Mouse (Mus musculus) liver, embryonic 13.5 days (tissue): ENCODE measurements around the gene Dnal1. TPM values are rescaled to one million over a fixed set of nuclear protein-coding genes. Genes with fewer than 3 reads are reported as not detected.
"Not testable (repeated sequence)": the region's sequence is repeated elsewhere in the genome, so short reads cannot be mapped to it uniquely, and the experiment has no call there.

Experiments
- ATAC-seq: fragments of 200-750 bp; cut with Nextera tagmentation; 2 replicates; pipeline ENCODE4 v1.8.0; 2017; ENCODE audit warnings: low read depth, mild to moderate bottlenecking, moderate number of reproducible peaks, moderate library complexity
- DNase-seq: peaks from one replicate; pipeline ENCODE4 v3.0.0; 2022
- H3K27ac ChIP-seq: fragments of 300-500 bp; sonication (generic); 2 replicates; pipeline ENCODE4 v1.5.1; 2015; ENCODE audit warnings: moderate library complexity, mild to moderate bottlenecking, inconsistent platforms
- H3K27me3 ChIP-seq: fragments of 300-500 bp; sonication (generic); 2 replicates; pipeline ENCODE4 v1.6.1; 2015; ENCODE audit warnings: mild to moderate bottlenecking, inconsistent platforms
- H3K36me3 ChIP-seq: fragments of 300-500 bp; sonication (generic); 2 replicates; pipeline ENCODE4 v1.6.1; 2015; ENCODE audit warnings: mild to moderate bottlenecking, inconsistent platforms
- H3K4me1 ChIP-seq: fragments of 300-500 bp; sonication (generic); replicated peaks from 2 replicates; pipeline ENCODE4 v1.6.1; 2015; ENCODE audit warnings: inconsistent platforms
- H3K4me2 ChIP-seq: fragments of 300-500 bp; sonication (generic); 2 replicates; pipeline ENCODE4 v1.6.1; 2015; ENCODE audit warnings: inconsistent platforms, mild to moderate bottlenecking, moderate library complexity
- H3K4me3 ChIP-seq: fragments of 300-500 bp; sonication (generic); replicated peaks from 2 replicates; pipeline ENCODE4 v1.5.1; 2015; ENCODE audit warnings: mild to moderate bottlenecking, inconsistent platforms
- H3K9ac ChIP-seq: fragments of 300-500 bp; sonication (generic); 2 replicates; pipeline ENCODE4 v1.6.1; 2015; ENCODE audit warnings: mild to moderate bottlenecking, inconsistent platforms
- H3K9me3 ChIP-seq: fragments of 300-500 bp; sonication (generic); replicated peaks from 2 replicates; pipeline ENCODE4 v1.6.1; 2016; ENCODE audit warnings: inconsistent platforms
- WGBS: fragments of 180-500 bp; shearing (Covaris S2); methylation state at CpG from one replicate; pipeline ENCODE4 v1.1.7; 2015; ENCODE audit not compliant: insufficient replicate concordance; 5-methylcytosine and 5-hydroxymethylcytosine counted together
- polyA plus RNA-seq: library from polyadenylated mRNA; unstranded; fragments of >200 nt; fragmentation: Nextera tagmentation; extraction: Ambion mirVana; gene quantifications from 2 replicates; pipeline ENCODE4 v1.2.1, GENCODE M21; 2015

The Dnal1 gene
- polyA plus RNA-seq, result 0.23 and 0.27 TPM in 2 replicates

DNA sequence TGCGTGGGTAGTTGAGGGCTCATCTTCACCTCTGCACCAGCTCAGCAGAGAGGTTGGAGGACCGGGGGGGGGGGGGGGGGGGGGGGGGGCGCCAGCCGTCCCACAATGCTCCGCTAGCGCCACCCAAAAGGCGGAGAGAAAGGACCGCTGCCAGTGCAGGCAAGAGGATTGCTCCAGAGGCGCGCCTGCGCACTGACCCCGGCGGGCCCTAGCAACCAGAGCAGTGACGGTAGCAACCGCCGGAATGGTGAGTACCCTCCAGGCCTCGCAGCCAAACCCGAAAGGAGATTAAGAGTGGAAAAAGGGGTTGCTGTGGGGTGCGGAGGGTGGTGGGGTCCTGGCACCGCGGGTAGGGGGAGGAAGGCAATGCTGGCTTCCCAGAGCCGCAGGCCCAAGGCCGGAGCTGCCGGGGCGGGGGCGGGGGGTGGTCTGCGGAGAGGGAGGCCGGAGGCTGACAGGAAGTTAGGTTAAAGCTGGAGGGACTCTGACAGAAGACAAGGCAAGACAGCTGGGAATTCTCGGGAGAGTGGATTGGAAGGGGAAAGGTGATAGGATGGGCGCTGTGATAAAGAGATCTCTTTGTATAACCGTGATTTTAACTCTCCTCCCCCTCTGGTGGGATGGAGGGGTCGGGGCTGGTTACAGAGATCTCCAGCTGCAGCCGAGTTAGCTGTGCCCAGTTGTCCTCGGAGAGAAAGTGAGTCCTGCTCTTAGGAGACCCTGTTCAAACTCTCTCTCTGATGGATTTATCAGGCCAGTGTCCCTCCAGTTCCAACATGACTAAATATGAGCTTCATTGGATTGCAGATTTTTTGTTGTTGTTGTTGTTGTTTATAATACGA is at the start of gene Dnal1:
Gene Dnal1 (plus strand): TSS at position 214 of the 842 bp plus-strand sequence.
- DNase-seq, result peak; percentile 75
- Histone ChIP-seq H3K4me3 (peak within 1 kb of the TSS; percentile 63), H3K9ac (peak within 1 kb of the TSS; percentile 52), H3K27ac (no peak within 1 kb of the TSS), H3K27me3 (no peaks in the 10 kb centered on the region), H3K36me3 (no peaks in the 10 kb centered on the region), H3K9me3 (no peaks in the 10 kb centered on the region), H3K4me2 (peak within 1 kb of the TSS; percentile 79), H3K4me1 (peaks cover 11% of the 10 kb centered on the region)
- peak; percentile 80 for ATAC-seq
- 3% methylated on average over 30 of the region's 35 CpGs for WGBS

- no peak for ATAC-seq
- DNase-seq, result no peak
- H3K27me3 ChIP-seq, result peaks cover 31% of the 10 kb centered on the region
- WGBS, result 57% methylated on average over 8 of the region's 8 CpGs
- no peak overlapping the region for H3K4me2 ChIP-seq
- H3K9me3 ChIP-seq, result no peaks in the 10 kb centered on the region; the same call in 1 of the 2 replicates
- H3K4me3 ChIP-seq, result no peak overlapping the region
- H3K4me1 ChIP-seq, result no peaks in the 10 kb centered on the region
- H3K27ac ChIP-seq, result no peak overlapping the region
- H3K36me3 ChIP-seq, result no peaks in the 10 kb centered on the region
- H3K9ac ChIP-seq, result no peak overlapping the region
Measured at GRCm38 (mm10) chr12:84064621-84065020, 49.5 kb upstream of the Dnal1 start.

DNA sequence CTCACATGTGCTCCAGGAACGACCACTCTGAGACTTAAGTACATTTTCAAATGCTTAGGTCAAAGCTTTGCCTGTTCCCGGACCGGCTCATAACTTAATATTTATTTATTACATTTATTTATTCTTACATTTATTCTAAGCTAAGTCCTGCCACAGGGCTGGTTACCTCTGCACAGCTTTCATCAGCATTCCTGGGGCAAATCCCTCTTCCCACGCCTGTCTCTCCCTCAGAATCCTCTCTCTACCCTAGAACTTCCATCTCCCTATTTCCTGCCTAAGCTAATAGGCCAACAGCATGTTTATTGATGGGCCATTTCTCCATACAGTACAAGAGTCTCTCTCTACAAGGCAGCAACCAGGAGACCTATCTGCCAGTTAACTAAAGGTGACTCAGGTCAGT is 46.4 kb upstream of the Dnal1 start:
- WGBS, result 63% methylated on average over 4 of the region's 4 CpGs
- H3K9ac ChIP-seq, result no peak overlapping the region
- no peak overlapping the region for H3K27ac ChIP-seq
- no peaks in the 10 kb centered on the region for H3K4me1 ChIP-seq
- no peak for DNase-seq
- no peak for ATAC-seq
- peaks cover 55% of the 10 kb centered on the region for H3K27me3 ChIP-seq
- no peak overlapping the region for H3K4me2 ChIP-seq
- no peaks in the 10 kb centered on the region; the same call in 1 of the 2 replicates for H3K9me3 ChIP-seq
- no peak overlapping the region for H3K4me3 ChIP-seq
- H3K36me3 ChIP-seq, result no peaks in the 10 kb centered on the region

GRCm38 (mm10) chr12:84068296-84068695 is 45.9 kb upstream of the Dnal1 start:
- no peak overlapping the region for H3K9ac ChIP-seq
- H3K36me3 ChIP-seq, result no peaks in the 10 kb centered on the region
- whole genome bisulfite sequencing, result 58% methylated on average over 8 of the region's 8 CpGs
- H3K9me3 ChIP-seq, result no peaks in the 10 kb centered on the region
- ATAC-seq (no peak), DNase-seq (no peak)
- no peaks in the 10 kb centered on the region for H3K4me1 ChIP-seq
- no peak overlapping the region for H3K4me3 ChIP-seq
- no peak overlapping the region for H3K4me2 ChIP-seq
- peaks cover 58% of the 10 kb centered on the region for H3K27me3 ChIP-seq
- H3K27ac ChIP-seq, result no peak overlapping the region

GRCm38 (mm10) chr12:84068986-84069385 is 45.2 kb upstream of the Dnal1 start, which contains the start of gene Acot5:
Gene Acot5 (plus strand): TSS chr12:84069325.
- Histone ChIP-seq H3K27me3 (peaks cover 58% of the 10 kb centered on the region), H3K36me3 (no peaks in the 10 kb centered on the region), H3K9me3 (no peaks in the 10 kb centered on the region), H3K4me3 (peak within 1 kb of the TSS; percentile 37), H3K27ac (no peak within 1 kb of the TSS), H3K4me1 (no peaks in the 10 kb centered on the region), H3K9ac (no peak within 1 kb of the TSS), H3K4me2 (peak within 1 kb of the TSS; percentile 54)
- no peak for DNase-seq
- WGBS, result 42% methylated on average over 9 of the region's 9 CpGs
- ATAC-seq, result no peak

- not testable (repeated sequence) for ATAC-seq, DNase-seq, H3K9me3 ChIP-seq, H3K4me1 ChIP-seq, H3K9ac ChIP-seq, H3K27ac ChIP-seq, H3K36me3 ChIP-seq
- H3K4me3 ChIP-seq, result peak overlapping the region; percentile 37
- H3K4me2 ChIP-seq, result peak overlapping the region; percentile 54
- H3K27me3 ChIP-seq, result peaks cover 56% of the 10 kb centered on the region
- 2% methylated on average over 42 of the region's 52 CpGs for WGBS
Measured at GRCm38 (mm10) chr12:84069582-84069981, 44.6 kb upstream of the Dnal1 start.

GRCm38 (mm10) chr12:84071696-84072095 is 42.5 kb upstream of the Dnal1 start:
- no peak overlapping the region for H3K4me3 ChIP-seq
- no peak for DNase-seq
- H3K36me3 ChIP-seq, result no peaks in the 10 kb centered on the region
- WGBS, result 82% methylated on average over 2 of the region's 2 CpGs
- ATAC-seq, result no peak
- no peak overlapping the region for H3K27ac ChIP-seq
- H3K27me3 ChIP-seq, result peaks cover 55% of the 10 kb centered on the region
- H3K9me3 ChIP-seq, result no peaks in the 10 kb centered on the region
- no peaks in the 10 kb centered on the region for H3K4me1 ChIP-seq
- no peak overlapping the region for H3K9ac ChIP-seq
- H3K4me2 ChIP-seq, result no peak overlapping the region

GRCm38 (mm10) chr12:84077371-84077990 is 36.7 kb upstream of the Dnal1 start:
- Histone ChIP-seq H3K27ac (no peak overlapping the region), H3K4me2 (no peak overlapping the region), H3K4me1 (no peaks in the 10 kb centered on the region), H3K36me3 (no peaks in the 10 kb centered on the region), H3K9me3 (no peaks in the 10 kb centered on the region), H3K4me3 (no peak overlapping the region), H3K27me3 (peaks cover 3% of the 10 kb centered on the region; the same call in 1 of the 2 replicates), H3K9ac (no peak overlapping the region)
- WGBS, result 60% methylated on average over 4 of the region's 4 CpGs
- DNase-seq (no peak), ATAC-seq (no peak)

GRCm38 (mm10) chr12:84083842-84084241 is 30.3 kb upstream of the Dnal1 start:
- Histone ChIP-seq H3K27ac (no peak overlapping the region), H3K36me3 (no peaks in the 10 kb centered on the region), H3K4me2 (no peak overlapping the region), H3K9ac (no peak overlapping the region), H3K27me3 (no peaks in the 10 kb centered on the region), H3K4me3 (no peak overlapping the region), H3K9me3 (peaks cover 5% of the 10 kb centered on the region; the same call in 1 of the 2 replicates), H3K4me1 (no peaks in the 10 kb centered on the region)
- WGBS, result 63% methylated on average over 2 of the region's 2 CpGs
- no peak for DNase-seq
- ATAC-seq, result no peak

DNA sequence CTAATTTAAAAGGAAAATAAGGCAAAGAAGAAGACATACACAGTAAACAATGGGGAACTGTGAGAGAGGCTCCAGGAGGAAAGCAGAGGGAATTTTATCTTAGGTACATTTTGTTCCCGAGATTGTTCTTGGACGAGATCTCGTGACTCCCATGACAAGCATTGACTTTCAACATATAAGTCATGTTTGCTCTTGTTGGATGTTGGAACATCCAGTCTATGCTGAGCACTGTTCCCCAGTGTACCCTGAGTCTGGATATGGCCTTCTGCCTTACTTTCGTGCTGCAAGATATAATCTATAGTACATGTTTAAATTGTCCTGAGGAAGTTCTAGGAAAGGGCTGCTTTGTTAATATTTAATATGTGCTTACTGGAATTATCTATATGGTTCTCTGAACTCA is 29.6 kb upstream of the Dnal1 start:
- DNase-seq (no peak), ATAC-seq (no peak)
- Histone ChIP-seq H3K4me3 (no peak overlapping the region), H3K36me3 (no peaks in the 10 kb centered on the region), H3K9ac (no peak overlapping the region), H3K4me2 (no peak overlapping the region), H3K27ac (no peak overlapping the region), H3K9me3 (peaks cover 5% of the 10 kb centered on the region; the same call in 1 of the 2 replicates), H3K4me1 (no peaks in the 10 kb centered on the region), H3K27me3 (no peaks in the 10 kb centered on the region)
- 56% methylated on average over 4 of the region's 4 CpGs for WGBS

- ATAC-seq, H3K9me3 ChIP-seq, H3K27ac ChIP-seq, H3K36me3 ChIP-seq, H3K27me3 ChIP-seq, DNase-seq, H3K4me3 ChIP-seq, H3K4me2 ChIP-seq, H3K4me1 ChIP-seq, H3K9ac ChIP-seq: not testable (repeated sequence)
- 72% methylated on average over 5 of the region's 5 CpGs for WGBS
Measured at GRCm38 (mm10) chr12:84094666-84095065, 19.5 kb upstream of the Dnal1 start.
